Mouse (Mus musculus) embryonic facial prominence, embryonic 13.5 days (tissue): ENCODE measurements around the gene Nrip1. TPM values are rescaled to one million over a fixed set of nuclear protein-coding genes. Genes with fewer than 3 reads are reported as not detected.

Source experiments
- ATAC-seq: fragments of 200-750 bp; cut with Nextera tagmentation; 2 replicates; pipeline ENCODE4 v1.8.0; 2017; ENCODE audit warnings: low read depth; ENCODE audit not compliant: insufficient number of reproducible peaks, insufficient read depth, low FRiP score, low TSS enrichment
- H3K27ac ChIP-seq: fragments of 300-500 bp; sonication (generic); 2 replicates; pipeline ENCODE4 v1.5.1; 2015; ENCODE audit warnings: moderate library complexity, mild to moderate bottlenecking, inconsistent platforms
- H3K27me3 ChIP-seq: fragments of 300-500 bp; sonication (generic); 2 replicates; pipeline ENCODE4 v1.6.1; 2015; ENCODE audit warnings: mild to moderate bottlenecking, inconsistent platforms
- H3K36me3 ChIP-seq: fragments of 300-500 bp; sonication (generic); 2 replicates; pipeline ENCODE4 v1.6.1; 2015; ENCODE audit warnings: mild to moderate bottlenecking, inconsistent platforms
- H3K4me1 ChIP-seq: fragments of 300-500 bp; sonication (generic); 2 replicates; pipeline ENCODE4 v1.6.1; 2015; ENCODE audit warnings: inconsistent platforms
- H3K4me2 ChIP-seq: fragments of 300-500 bp; sonication (generic); 2 replicates; pipeline ENCODE4 v1.6.1; 2015; ENCODE audit warnings: moderate library complexity, mild to moderate bottlenecking, inconsistent platforms
- H3K4me3 ChIP-seq: fragments of 300-500 bp; sonication (generic); 2 replicates; pipeline ENCODE4 v1.5.1; 2015; ENCODE audit warnings: mild to moderate bottlenecking, inconsistent platforms
- H3K9ac ChIP-seq: fragments of 300-500 bp; sonication (generic); 2 replicates; pipeline ENCODE4 v1.6.1; 2015; ENCODE audit warnings: mild to moderate bottlenecking, inconsistent platforms
- H3K9me3 ChIP-seq: fragments of 300-500 bp; sonication (generic); 2 replicates; pipeline ENCODE4 v1.6.1; 2016; ENCODE audit warnings: inconsistent platforms
- WGBS: fragments of 180-500 bp; shearing (Covaris S2); methylation state at CpG from one replicate; pipeline ENCODE4 v1.1.7; 2015; ENCODE audit warnings: mixed read lengths; 5-methylcytosine and 5-hydroxymethylcytosine counted together
- polyA plus RNA-seq: library from polyadenylated mRNA; unstranded; fragments of >200 nt; fragmentation: Nextera tagmentation; extraction: Ambion mirVana; gene quantifications from 2 replicates; pipeline ENCODE4 v1.2.1, GENCODE M21; 2015

The Nrip1 gene
- polyA plus RNA-seq = 42.6 and 45.0 TPM in 2 replicates

DNA sequence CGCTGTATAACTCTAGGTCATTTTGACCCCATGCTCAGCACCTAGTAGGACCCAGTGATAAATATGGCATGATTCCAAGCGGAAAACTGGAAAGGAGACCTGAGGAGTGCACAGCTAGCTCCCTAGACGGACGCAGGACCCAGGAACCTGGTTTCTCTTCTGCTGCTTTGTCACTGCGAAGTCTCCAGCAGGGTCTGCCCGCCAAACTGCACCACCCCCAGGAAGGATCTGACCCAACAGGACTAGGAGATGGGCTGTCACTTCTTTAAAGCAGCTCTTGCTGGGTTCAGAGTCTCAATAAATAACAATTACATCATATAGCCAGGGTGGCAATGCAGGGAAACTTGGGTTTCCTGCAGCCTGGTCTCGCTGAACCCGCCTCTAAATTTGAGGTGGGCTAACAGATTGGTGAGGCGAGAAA, at the start of gene Nrip1:
Gene Nrip1, minus strand, starts transcription at position 157 of the 421 bp plus-strand sequence.
- Histone ChIP-seq H3K4me1 (peaks cover 21% of the 10 kb centered on the region), H3K9ac (peak within 1 kb of the TSS; percentile 98), H3K4me2 (peak within 1 kb of the TSS; percentile 74), H3K27ac (peak within 1 kb of the TSS; percentile 99), H3K27me3 (no peaks in the 10 kb centered on the region), H3K4me3 (peak within 1 kb of the TSS; percentile 86), H3K36me3 (no peaks in the 10 kb centered on the region), H3K9me3 (no peaks in the 10 kb centered on the region)
- ATAC-seq = peak; percentile 15; the same call in 1 of the 2 replicates
- WGBS = 0% methylated on average over 9 of the region's 9 CpGs

DNA sequence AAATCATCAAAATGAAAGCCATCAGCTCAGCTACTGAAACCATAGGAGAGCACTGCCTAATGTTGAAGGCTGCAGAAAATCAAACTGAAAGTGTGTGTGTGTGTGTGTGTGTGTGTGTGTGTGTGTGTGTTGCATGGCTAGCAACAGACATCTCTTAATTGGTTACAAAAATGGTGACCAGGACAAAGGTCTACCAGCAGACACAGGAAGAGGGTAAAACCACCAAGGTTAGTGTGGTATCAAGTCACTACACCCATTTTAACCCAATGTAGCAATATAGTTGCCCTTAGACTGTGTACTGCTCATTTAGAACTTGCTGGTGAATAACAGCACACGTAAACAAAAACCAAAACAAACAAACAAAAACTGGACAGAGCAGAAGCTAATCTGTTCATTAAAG, 48.9 kb upstream of the Nrip1 start:
- no peak overlapping the region for H3K4me2 ChIP-seq
- no peaks in the 10 kb centered on the region for H3K27me3 ChIP-seq
- no peaks in the 10 kb centered on the region for H3K4me1 ChIP-seq
- no peak overlapping the region for H3K4me3 ChIP-seq
- no peaks in the 10 kb centered on the region for H3K36me3 ChIP-seq
- 92% methylated on average over 1 of the region's 1 CpGs for WGBS
- no peaks in the 10 kb centered on the region for H3K9me3 ChIP-seq
- no peak for ATAC-seq
- no peak overlapping the region for H3K9ac ChIP-seq
- no peak overlapping the region for H3K27ac ChIP-seq

DNA sequence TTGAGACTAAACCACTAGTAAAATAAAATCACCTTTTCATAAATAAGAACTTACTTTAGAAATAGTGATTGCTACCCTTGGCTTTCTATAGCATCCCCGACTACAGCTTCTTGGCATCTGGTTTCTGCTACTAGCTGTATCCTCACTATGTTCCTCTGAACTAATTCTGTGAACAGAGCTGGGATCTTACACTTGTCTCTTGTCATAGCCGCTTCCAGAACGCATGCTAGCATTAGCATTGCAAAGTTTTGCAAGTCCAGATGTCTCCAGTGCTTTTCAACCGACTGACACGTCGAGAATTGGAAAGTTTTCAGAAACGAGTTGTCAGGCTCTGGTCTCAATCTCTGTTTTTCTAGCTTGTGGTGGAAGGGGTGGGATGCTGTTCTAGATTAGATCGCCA, 46.2 kb upstream of the Nrip1 start:
- 68% methylated on average over 8 of the region's 8 CpGs for WGBS
- no peak overlapping the region for H3K9ac ChIP-seq
- H3K27me3 ChIP-seq = no peaks in the 10 kb centered on the region
- no peak overlapping the region for H3K4me3 ChIP-seq
- ATAC-seq = no peak
- no peaks in the 10 kb centered on the region for H3K4me1 ChIP-seq
- H3K9me3 ChIP-seq = no peaks in the 10 kb centered on the region
- H3K4me2 ChIP-seq = no peak overlapping the region
- no peaks in the 10 kb centered on the region for H3K36me3 ChIP-seq
- H3K27ac ChIP-seq = no peak overlapping the region

DNA sequence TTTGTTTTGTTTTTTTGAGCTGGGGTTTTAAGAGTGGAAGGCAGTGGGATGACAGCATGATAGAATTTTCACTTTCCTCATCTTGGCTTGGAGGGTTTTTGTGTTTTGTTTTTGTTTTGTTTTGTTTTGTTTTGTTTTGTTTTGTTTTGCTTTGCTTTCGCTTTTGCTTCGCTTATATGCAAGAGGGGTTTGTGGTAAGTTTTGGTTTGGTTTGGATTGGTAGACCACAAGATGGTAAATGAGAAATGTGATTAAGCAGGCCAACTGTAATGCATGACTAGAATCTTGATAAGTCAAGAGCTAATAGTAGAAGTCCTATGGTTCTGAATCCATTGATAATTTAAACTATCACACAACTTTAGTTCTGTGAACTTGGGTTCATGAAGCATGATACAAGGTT, 42.9 kb upstream of the Nrip1 start:
- ATAC-seq = no peak
- no peaks in the 10 kb centered on the region for H3K36me3 ChIP-seq
- H3K9me3 ChIP-seq = no peaks in the 10 kb centered on the region
- no peak overlapping the region for H3K9ac ChIP-seq
- H3K27ac ChIP-seq = no peak overlapping the region
- H3K4me3 ChIP-seq = no peak overlapping the region
- no peak overlapping the region for H3K4me2 ChIP-seq
- no peaks in the 10 kb centered on the region for H3K4me1 ChIP-seq
- 83% methylated on average over 2 of the region's 2 CpGs for WGBS
- H3K27me3 ChIP-seq = no peaks in the 10 kb centered on the region

DNA sequence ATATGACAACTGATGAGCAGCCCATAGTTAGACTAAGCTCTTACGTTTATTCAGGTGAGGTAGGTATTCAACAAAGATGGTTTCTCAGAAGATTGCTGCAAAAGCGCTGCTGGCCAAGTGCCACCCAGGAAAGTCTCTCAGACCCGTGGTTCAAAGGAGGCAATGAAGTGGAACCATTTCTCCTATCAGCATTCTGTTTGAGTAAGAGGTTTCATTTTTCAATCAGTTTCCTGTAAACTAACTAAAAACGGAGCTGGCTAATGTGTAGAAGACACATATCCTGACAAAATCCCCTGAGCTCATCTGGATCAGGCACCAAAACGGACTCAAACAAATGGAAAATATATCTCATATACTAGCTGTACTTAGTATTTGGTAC, 42.4 kb upstream of the Nrip1 start:
- no peak for ATAC-seq
- no peak overlapping the region for H3K4me2 ChIP-seq
- 67% methylated on average over 5 of the region's 5 CpGs for WGBS

DNA sequence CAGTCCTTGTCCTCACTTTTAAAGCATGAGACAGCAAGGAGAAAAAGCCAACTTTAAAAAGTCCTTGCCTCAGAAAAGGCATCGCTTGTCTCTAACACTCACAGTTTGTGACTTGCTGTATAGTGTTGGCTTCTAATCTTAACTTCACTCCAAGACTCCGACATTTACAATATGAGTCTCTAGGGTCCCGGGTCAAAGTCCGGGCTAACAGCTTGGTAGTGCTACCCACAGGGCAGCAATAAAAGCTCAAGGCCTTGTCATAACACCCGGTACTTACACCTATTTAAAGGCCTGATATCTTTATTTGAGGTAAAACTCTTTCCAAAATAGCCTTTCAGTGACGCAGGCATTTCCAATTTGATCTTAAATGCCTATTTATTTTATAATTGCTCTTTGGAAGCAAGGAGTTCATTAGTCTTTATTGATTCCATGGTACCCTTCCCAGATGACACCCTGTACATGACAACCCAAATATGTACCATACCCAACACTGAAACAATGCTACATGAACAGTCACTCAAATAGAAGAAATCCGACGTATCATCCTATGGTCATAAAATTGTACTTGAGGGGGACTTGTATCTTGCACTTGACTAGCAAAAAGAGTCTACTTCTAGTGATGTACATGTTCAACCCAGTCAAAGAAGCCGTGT, 41.9 kb upstream of the Nrip1 start:
- Histone ChIP-seq H3K4me1 (no peaks in the 10 kb centered on the region), H3K9ac (no peak overlapping the region), H3K4me3 (no peak overlapping the region), H3K27ac (no peak overlapping the region), H3K36me3 (no peaks in the 10 kb centered on the region), H3K9me3 (no peaks in the 10 kb centered on the region), H3K27me3 (no peaks in the 10 kb centered on the region), H3K4me2 (no peak overlapping the region)
- WGBS = 87% methylated on average over 9 of the region's 9 CpGs
- no peak for ATAC-seq

More for the DNA sequence above, 42.4 kb upstream of the Nrip1 start:
- Histone ChIP-seq H3K4me1 (no peaks in the 10 kb centered on the region), H3K9ac (no peak overlapping the region), H3K9me3 (no peaks in the 10 kb centered on the region), H3K27me3 (no peaks in the 10 kb centered on the region), H3K36me3 (no peaks in the 10 kb centered on the region), H3K27ac (no peak overlapping the region), H3K4me3 (no peak overlapping the region)

DNA sequence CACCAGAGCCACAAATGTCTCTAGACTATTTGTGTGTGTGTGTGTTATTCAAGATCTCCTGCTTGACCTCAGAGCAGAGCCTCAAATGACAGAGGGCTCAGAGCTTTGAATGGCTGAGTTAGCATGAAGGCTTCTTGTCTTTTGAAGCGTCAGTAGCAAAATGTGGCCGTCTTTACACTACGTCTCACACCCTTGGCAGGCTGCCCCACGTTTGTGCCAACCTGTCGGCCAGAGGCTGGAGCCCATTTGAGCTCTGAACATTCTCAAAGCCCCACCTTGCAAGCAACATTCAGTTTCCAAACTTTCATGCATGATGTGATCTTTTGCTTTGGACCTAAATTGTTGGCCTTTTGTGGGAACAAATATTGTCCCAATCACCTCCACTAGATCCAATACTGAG, 40.9 kb upstream of the Nrip1 start:
- no peak overlapping the region for H3K9ac ChIP-seq
- no peaks in the 10 kb centered on the region for H3K27me3 ChIP-seq
- 74% methylated on average over 5 of the region's 5 CpGs for WGBS
- H3K36me3 ChIP-seq = no peaks in the 10 kb centered on the region
- H3K9me3 ChIP-seq = no peaks in the 10 kb centered on the region
- H3K27ac ChIP-seq = no peak overlapping the region
- ATAC-seq = no peak
- no peaks in the 10 kb centered on the region for H3K4me1 ChIP-seq
- no peak overlapping the region for H3K4me2 ChIP-seq
- H3K4me3 ChIP-seq = no peak overlapping the region

DNA sequence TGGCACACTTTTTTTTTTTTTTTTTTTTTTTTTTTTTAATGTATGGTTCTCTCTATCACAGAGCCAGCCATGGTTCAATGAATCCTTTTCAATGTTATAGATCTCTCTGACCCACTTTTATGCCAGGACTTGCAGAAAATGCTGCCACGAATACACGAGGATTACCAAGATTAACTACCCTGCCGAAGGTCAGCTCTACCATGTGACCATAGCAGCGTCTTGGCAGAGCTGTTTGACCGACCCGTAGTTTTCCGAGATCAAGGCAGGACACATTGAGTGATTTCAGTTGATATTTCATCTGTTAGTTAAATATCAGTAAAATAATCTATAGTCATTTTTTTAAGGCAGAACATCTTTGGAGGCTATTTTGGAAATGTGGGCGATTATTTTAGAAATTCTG, 40.0 kb upstream of the Nrip1 start:
- WGBS = 90% methylated on average over 8 of the region's 8 CpGs
- Histone ChIP-seq H3K4me3 (no peak overlapping the region), H3K27ac (no peak overlapping the region), H3K27me3 (no peaks in the 10 kb centered on the region), H3K36me3 (no peaks in the 10 kb centered on the region), H3K4me2 (no peak overlapping the region), H3K9ac (no peak overlapping the region), H3K9me3 (no peaks in the 10 kb centered on the region), H3K4me1 (no peaks in the 10 kb centered on the region)
- no peak for ATAC-seq

DNA sequence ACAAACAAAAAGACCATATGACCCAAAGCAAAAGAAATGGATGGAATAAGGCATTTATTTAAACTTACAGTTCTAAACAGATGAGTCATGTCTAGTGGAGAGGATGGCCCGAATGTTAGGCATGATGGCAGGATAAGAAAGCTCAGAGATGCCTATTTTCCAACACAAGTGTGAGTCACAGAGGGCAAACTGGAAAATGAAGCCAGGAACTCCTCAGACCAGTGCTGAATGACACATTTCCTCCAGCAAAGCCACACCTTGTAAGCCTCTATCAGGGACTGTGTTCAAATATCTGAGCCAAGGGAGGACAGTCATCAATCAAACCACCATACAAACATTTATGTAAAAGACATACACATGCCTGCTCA, 35.7 kb upstream of the Nrip1 start:
- no peak for ATAC-seq
- WGBS = 71% methylated on average over 1 of the region's 1 CpGs
- Histone ChIP-seq H3K36me3 (no peaks in the 10 kb centered on the region), H3K4me1 (0 out of 2 replicates have a peak, but pooled peaks cover 3% of the 10 kb centered on the region), H3K4me3 (no peak overlapping the region), H3K27me3 (no peaks in the 10 kb centered on the region), H3K4me2 (no peak overlapping the region), H3K9me3 (no peaks in the 10 kb centered on the region), H3K27ac (no peak overlapping the region), H3K9ac (no peak overlapping the region)

DNA sequence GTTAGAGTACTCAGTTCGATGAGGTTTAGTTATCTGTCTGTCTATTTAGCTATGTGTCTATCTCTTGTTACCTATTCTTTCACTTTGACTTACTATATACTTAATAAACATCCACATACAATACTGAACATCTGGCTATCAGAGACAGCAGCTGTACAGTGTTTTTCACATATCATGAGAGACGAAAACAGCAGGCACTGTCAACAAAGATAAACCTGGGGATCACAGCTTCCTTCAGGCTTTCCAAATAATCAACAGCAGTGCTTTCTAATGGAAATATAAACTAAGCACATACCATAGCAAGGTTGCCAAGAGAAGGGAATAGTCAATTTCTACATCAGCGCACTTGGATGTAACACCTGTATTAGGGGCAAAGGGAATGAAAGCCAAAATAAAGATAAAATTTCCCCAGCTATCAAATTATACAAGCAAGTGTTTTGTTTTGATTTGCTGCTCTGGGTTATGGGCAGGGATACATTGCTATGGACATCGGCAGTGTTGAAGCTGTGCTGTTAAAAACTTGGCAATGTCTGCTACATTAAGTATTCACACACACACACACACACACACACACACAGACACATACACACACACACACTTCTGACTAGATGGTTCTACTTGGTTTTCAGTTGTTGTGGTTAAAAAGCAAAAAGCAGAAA, 35.2 kb upstream of the Nrip1 start:
- H3K9ac ChIP-seq = no peak overlapping the region
- no peaks in the 10 kb centered on the region for H3K9me3 ChIP-seq
- no peak overlapping the region for H3K27ac ChIP-seq
- H3K4me2 ChIP-seq = no peak overlapping the region
- no peaks in the 10 kb centered on the region for H3K27me3 ChIP-seq
- H3K4me1 ChIP-seq = 0 out of 2 replicates have a peak, but pooled peaks cover 3% of the 10 kb centered on the region
- H3K36me3 ChIP-seq = no peaks in the 10 kb centered on the region
- WGBS = 82% methylated on average over 4 of the region's 4 CpGs
- H3K4me3 ChIP-seq = no peak overlapping the region
- ATAC-seq = no peak

DNA sequence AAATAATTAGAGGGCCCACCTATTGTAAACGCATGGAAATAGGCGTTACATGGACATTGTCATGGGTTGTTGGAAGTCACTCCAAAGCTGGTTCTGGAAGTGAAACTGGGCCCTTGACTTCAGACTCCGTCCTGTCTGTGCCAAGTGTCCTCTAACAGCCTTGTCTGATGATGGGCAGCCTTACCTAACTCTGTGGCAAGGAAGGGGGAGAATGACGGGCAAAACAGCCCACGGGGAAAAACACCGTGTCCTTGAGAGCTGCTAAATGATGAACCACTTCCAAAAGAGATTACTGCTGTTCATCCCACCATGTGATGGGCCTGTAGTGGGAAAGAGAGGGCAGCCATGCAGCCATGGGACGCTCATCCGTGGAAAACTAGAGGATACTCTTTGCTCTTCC, 34.6 kb upstream of the Nrip1 start:
- Histone ChIP-seq H3K4me3 (no peak overlapping the region), H3K36me3 (no peaks in the 10 kb centered on the region), H3K4me1 (0 out of 2 replicates have a peak, but pooled peaks cover 3% of the 10 kb centered on the region), H3K9ac (no peak overlapping the region), H3K9me3 (no peaks in the 10 kb centered on the region), H3K27ac (no peak overlapping the region), H3K27me3 (no peaks in the 10 kb centered on the region), H3K4me2 (no peak overlapping the region)
- WGBS = 87% methylated on average over 8 of the region's 8 CpGs
- no peak for ATAC-seq

DNA sequence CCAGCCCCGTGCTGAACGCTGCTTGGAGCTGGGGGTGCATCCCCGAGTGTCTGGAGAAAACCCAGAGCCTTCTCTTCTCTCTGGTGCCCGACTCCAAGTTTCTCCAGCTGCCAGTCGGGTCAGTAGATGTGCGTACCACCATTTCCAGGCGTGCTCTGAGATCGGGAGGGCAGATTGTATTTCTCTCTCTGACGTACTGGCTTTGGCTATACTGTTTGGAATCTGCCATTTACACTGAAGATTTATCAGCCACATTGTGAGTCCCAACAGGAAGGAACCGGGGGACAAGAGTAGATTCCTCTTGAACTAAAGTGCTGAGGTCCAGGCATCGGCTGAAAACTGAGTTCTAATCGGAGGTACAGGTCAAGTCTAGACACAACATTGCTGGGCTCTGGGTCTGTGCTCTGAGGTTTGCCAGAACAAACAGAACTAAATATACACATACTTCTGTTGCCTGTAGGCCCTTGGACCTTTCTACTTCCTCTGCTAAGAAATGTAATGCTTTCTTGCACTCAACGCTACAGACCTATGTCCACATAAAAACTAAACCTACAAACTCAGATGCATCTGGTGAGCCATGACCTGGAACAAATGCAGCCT, 33.8 kb upstream of the Nrip1 start:
- H3K9me3 ChIP-seq = no peaks in the 10 kb centered on the region

More for the DNA sequence above, 33.8 kb upstream of the Nrip1 start:
- 53% methylated on average over 13 of the region's 13 CpGs for WGBS
- Histone ChIP-seq H3K4me2 (peak overlapping the region; percentile 35), H3K4me1 (0 out of 2 replicates have a peak, but pooled peaks cover 3% of the 10 kb centered on the region), H3K27me3 (no peaks in the 10 kb centered on the region), H3K4me3 (no peak overlapping the region), H3K9ac (no peak overlapping the region), H3K27ac (peak overlapping the region; percentile 3; the same call in 1 of the 2 replicates), H3K36me3 (no peaks in the 10 kb centered on the region)
- no peak for ATAC-seq
